Mouse (Mus musculus): ENCODE results near the gene B3gat1. TPM values are rescaled to one million over a fixed set of nuclear protein-coding genes. Genes with fewer than 3 reads are reported as not detected.
A peak's percentile ranks its signal among the peaks of the same experiment; 100 is the strongest.

Gene B3gat1
- polyA plus RNA-seq, 2 experiments, result 0.01 TPM; not detected in 1

GRCm38 (mm10) chr9:26804321-26804720 is 70.8 kb downstream of the B3gat1 start:
- Histone ChIP-seq H3K4me1 (replicated peaks; ENCODE audit: control insufficient read depth in 2 of 2, insufficient read depth in 2 of 2, low read length in 1 of 2) (no peaks in the 10 kb centered on the region), H3K9me3 (ENCODE audit: control insufficient read depth, low read length) (no peaks in the 10 kb centered on the region), H3K4me3 (ENCODE audit: insufficient read depth in 1 of 2, low read depth in 2 of 2, low read length in 2 of 2) (no peak overlapping the region), H3K36me3 (replicated peaks; ENCODE audit: control insufficient read depth, insufficient read depth, low read depth) (no peaks in the 10 kb centered on the region), H3K27me3 (ENCODE audit: control insufficient read depth, insufficient read depth, low read length) (no peaks in the 10 kb centered on the region), H3K27ac (no peak overlapping the region), H3K9ac (replicated peaks) (no peak overlapping the region), H3K4me2 (ENCODE audit: low read depth) (no peak overlapping the region)
- DNase-seq (ENCODE audit: low read depth in 3 of 3, low spot score in 3 of 3), result no peak
- TF ChIP-seq EP300 (IDR thresholded peaks at IDR 0.05; ENCODE audit: low read depth) (no peak), CTCF (IDR thresholded peaks at IDR 0.05; ENCODE audit: low read depth) (no peak)
- no peak for ATAC-seq (ENCODE audit: insufficient read depth)

- TF ChIP-seq CTCF (IDR thresholded peaks at IDR 0.05; ENCODE audit: low read depth) (no peak), EP300 (IDR thresholded peaks at IDR 0.05; ENCODE audit: low read depth) (no peak)
- H3K4me1 ChIP-seq (replicated peaks; ENCODE audit: control insufficient read depth in 2 of 2, insufficient read depth in 2 of 2, low read length in 1 of 2), result no peaks in the 10 kb centered on the region
- H3K9me3 ChIP-seq (ENCODE audit: control insufficient read depth, low read length), result no peaks in the 10 kb centered on the region
- peak; percentile 45 to 50 (median 49) for DNase-seq (ENCODE audit: low read depth in 3 of 3, low spot score in 3 of 3)
- 2% methylated on average over 33 of the region's 33 CpGs for WGBS (ENCODE audit: insufficient replicate concordance)
- H3K36me3 ChIP-seq (replicated peaks; ENCODE audit: control insufficient read depth, insufficient read depth, low read depth), result no peaks in the 10 kb centered on the region
- peak; percentile 98 for ATAC-seq (ENCODE audit: insufficient read depth)
- no peak within 1 kb of the TSS for H3K9ac ChIP-seq (replicated peaks)
- peak within 1 kb of the TSS; percentile 42 for H3K4me2 ChIP-seq (ENCODE audit: low read depth)
- H3K4me3 ChIP-seq (ENCODE audit: insufficient read depth in 1 of 2, low read depth in 2 of 2, low read length in 2 of 2), result peak within 1 kb of the TSS; percentile 10 to 14; a peak in 1 of 4 replicates
- no peak within 1 kb of the TSS for H3K27ac ChIP-seq
- no peaks in the 10 kb centered on the region for H3K27me3 ChIP-seq (ENCODE audit: control insufficient read depth, insufficient read depth, low read length)
Measured at GRCm38 (mm10) chr9:26805935-26806666, 72.6 kb downstream of the B3gat1 start, which contains the start of gene Glb1l2. Gene Glb1l2 (minus strand): TSS chr9:26806468.

- H3K9me3 ChIP-seq (ENCODE audit: control insufficient read depth, low read length), result no peaks in the 10 kb centered on the region
- no peaks in the 10 kb centered on the region for H3K4me1 ChIP-seq (replicated peaks; ENCODE audit: control insufficient read depth in 2 of 2, insufficient read depth in 2 of 2, low read length in 1 of 2)
- DNase-seq (ENCODE audit: low read depth in 3 of 3, low spot score in 3 of 3) (no peak), ATAC-seq (ENCODE audit: insufficient read depth) (no peak)
- H3K27me3 ChIP-seq (ENCODE audit: control insufficient read depth, insufficient read depth, low read length), result no peaks in the 10 kb centered on the region
- H3K36me3 ChIP-seq (replicated peaks; ENCODE audit: control insufficient read depth, insufficient read depth, low read depth), result no peaks in the 10 kb centered on the region
- H3K4me3 ChIP-seq (ENCODE audit: insufficient read depth in 1 of 2, low read depth in 2 of 2, low read length in 2 of 2), result no peak overlapping the region
- H3K4me2 ChIP-seq (ENCODE audit: low read depth), result no peak overlapping the region
- TF ChIP-seq CTCF (IDR thresholded peaks at IDR 0.05; ENCODE audit: low read depth), result no peak
- no peak for TF ChIP-seq EP300 (IDR thresholded peaks at IDR 0.05; ENCODE audit: low read depth)
- H3K9ac ChIP-seq (replicated peaks), result no peak overlapping the region
- 48% methylated on average over 2 of the region's 2 CpGs for WGBS (ENCODE audit: insufficient replicate concordance)
- no peak overlapping the region for H3K27ac ChIP-seq
Measured at GRCm38 (mm10) chr9:26808735-26809134, 75.2 kb downstream of the B3gat1 start.

Other genes starting within 250 kb of the B3gat1 start
- 0.03 and 0.06 TPM in 2 replicates for gene Glb1l2, start 72.7 kb downstream of the B3gat1 start, polyA plus RNA-seq (2012; rRNA removed)
- gene Glb1l2, start 72.7 kb downstream of the B3gat1 start, polyA plus RNA-seq (2014; fragmentation: Nextera tagmentation; extraction: Ambion mirVana), result not detected in 2 replicates
- gene Glb1l3, start 127.2 kb downstream of the B3gat1 start, polyA plus RNA-seq (2012; rRNA removed), result not detected in 2 replicates
- not detected in 2 replicates for gene Glb1l3, start 127.2 kb downstream of the B3gat1 start, polyA plus RNA-seq (2014; fragmentation: Nextera tagmentation; extraction: Ambion mirVana)
- gene Gm1110, start 189.4 kb downstream of the B3gat1 start, polyA plus RNA-seq (2012; rRNA removed), result not detected in 2 replicates
- gene Gm1110, start 189.4 kb downstream of the B3gat1 start, polyA plus RNA-seq (2014; fragmentation: Nextera tagmentation; extraction: Ambion mirVana), result 0.10 TPM in 1 of 2 replicates, not detected in the other

Data from liver, embryonic 14.5 days (tissue).